Mouse (Mus musculus): ENCODE data around the gene Ppp1r16b. TPM values are rescaled to one million over a fixed set of nuclear protein-coding genes. Genes with fewer than 3 reads are reported as not detected.

Ppp1r16b gene
- polyA plus RNA-seq, 1 experiment: 3.7 TPM

DNA sequence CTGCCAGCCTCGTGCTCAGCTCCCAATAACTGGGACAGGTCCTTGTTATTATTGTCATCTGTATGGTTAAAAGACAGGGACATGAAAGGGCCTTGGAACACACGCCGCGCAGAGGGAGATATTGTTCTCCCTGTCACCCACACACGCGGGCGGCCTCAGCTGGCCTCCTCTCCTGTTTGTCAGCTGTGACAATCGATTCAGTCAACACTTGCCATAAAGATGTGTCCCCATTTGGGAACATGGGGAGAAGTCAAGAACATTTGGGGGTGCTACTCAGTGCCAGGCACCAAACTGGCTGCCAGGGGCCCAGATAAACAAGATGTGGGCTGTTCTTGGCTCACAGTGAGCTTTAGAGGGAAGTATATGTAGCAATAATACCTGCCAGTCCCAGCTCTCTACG, 84.2 kb downstream of the Ppp1r16b start:
- no peak overlapping the region for H3K4me3 ChIP-seq (ENCODE audit: low read depth, low read length)
- no peaks in the 10 kb centered on the region for H3K27me3 ChIP-seq (ENCODE audit: control insufficient read depth, insufficient read depth, low read length, poor library complexity, severe bottlenecking)
- H3K36me3 ChIP-seq (ENCODE audit: control insufficient read depth, insufficient read depth, low read length, poor library complexity, severe bottlenecking): no peaks in the 10 kb centered on the region
- no peaks in the 10 kb centered on the region for H3K4me1 ChIP-seq (ENCODE audit: control insufficient read depth, insufficient read depth, low read length)
- no peak for TF ChIP-seq EP300 (IDR thresholded peaks at IDR 0.05; ENCODE audit: insufficient read depth, low read depth, low read length)
- TF ChIP-seq POLR2A (IDR thresholded peaks at IDR 0.05; ENCODE audit: insufficient read depth, low read length): no peak
- TF ChIP-seq CTCF (IDR thresholded peaks at IDR 0.05; ENCODE audit: low read depth, low read length): no peak
- no peaks in the 10 kb centered on the region for H3K9me3 ChIP-seq (replicated peaks; ENCODE audit: control insufficient read depth, insufficient read depth, low read length, poor library complexity, severe bottlenecking)
- H3K9ac ChIP-seq (ENCODE audit: low read depth, poor library complexity, severe bottlenecking): no peak overlapping the region
- no peak overlapping the region for H3K27ac ChIP-seq (ENCODE audit: insufficient read depth, low read length)

DNA sequence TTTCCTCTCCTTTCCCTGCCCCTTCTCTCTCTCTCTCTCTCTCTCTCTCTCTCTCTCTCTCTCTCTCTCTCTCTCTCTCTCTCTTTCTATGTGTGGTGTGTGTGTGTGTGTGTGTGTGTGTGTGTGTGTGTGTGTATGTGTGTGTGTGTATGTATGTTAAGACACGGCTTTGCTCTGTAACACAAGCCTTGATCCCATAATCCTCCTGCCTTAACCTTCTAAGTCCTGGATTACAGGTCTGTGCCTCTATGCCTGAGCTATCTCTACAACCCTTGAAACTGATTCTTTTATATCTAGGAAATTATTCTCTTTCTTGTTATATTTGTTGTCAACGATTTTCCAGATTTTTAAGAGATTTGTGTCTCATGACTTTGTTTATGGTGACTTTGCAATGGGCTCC, 95.0 kb downstream of the Ppp1r16b start:
- Histone ChIP-seq H3K9ac (ENCODE audit: low read depth, poor library complexity, severe bottlenecking) (no peak overlapping the region), H3K36me3 (ENCODE audit: control insufficient read depth, insufficient read depth, low read length, poor library complexity, severe bottlenecking) (no peaks in the 10 kb centered on the region), H3K27ac (ENCODE audit: insufficient read depth, low read length) (no peak overlapping the region), H3K27me3 (ENCODE audit: control insufficient read depth, insufficient read depth, low read length, poor library complexity, severe bottlenecking) (no peaks in the 10 kb centered on the region), H3K9me3 (replicated peaks; ENCODE audit: control insufficient read depth, insufficient read depth, low read length, poor library complexity, severe bottlenecking) (no peaks in the 10 kb centered on the region), H3K4me3 (ENCODE audit: low read depth, low read length) (no peak overlapping the region), H3K4me1 (ENCODE audit: control insufficient read depth, insufficient read depth, low read length) (no peaks in the 10 kb centered on the region)
- TF ChIP-seq CTCF (IDR thresholded peaks at IDR 0.05; ENCODE audit: low read depth, low read length) (no peak), POLR2A (IDR thresholded peaks at IDR 0.05; ENCODE audit: insufficient read depth, low read length) (no peak)

DNA sequence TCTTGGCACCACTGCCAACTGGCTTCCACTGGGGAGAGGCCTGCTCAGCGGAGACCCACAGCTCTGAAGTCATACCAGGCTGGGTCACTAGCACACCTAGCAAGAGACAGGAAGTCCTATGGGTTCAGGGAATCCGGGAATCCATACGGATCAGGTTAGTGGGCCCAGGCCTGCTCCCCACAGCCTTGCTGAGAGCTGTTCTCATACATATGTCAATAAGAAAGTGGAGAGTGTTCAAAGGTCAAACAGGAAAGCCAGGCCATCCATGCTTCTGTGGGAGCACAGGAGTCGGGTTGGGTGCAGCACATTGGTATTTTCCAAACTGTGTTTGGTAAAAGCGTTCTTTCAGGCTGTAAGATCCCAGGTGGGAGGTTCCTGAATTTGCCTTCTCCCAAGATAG, 97.1 kb downstream of the Ppp1r16b start:
- Histone ChIP-seq H3K36me3 (ENCODE audit: control insufficient read depth, insufficient read depth, low read length, poor library complexity, severe bottlenecking) (no peaks in the 10 kb centered on the region), H3K27me3 (ENCODE audit: control insufficient read depth, insufficient read depth, low read length, poor library complexity, severe bottlenecking) (no peaks in the 10 kb centered on the region), H3K4me1 (ENCODE audit: control insufficient read depth, insufficient read depth, low read length) (no peaks in the 10 kb centered on the region), H3K4me3 (ENCODE audit: low read depth, low read length) (no peak overlapping the region), H3K27ac (ENCODE audit: insufficient read depth, low read length) (no peak overlapping the region), H3K9me3 (replicated peaks; ENCODE audit: control insufficient read depth, insufficient read depth, low read length, poor library complexity, severe bottlenecking) (no peaks in the 10 kb centered on the region), H3K9ac (ENCODE audit: low read depth, poor library complexity, severe bottlenecking) (no peak overlapping the region)
- no peak for TF ChIP-seq POLR2A (IDR thresholded peaks at IDR 0.05; ENCODE audit: insufficient read depth, low read length)
- TF ChIP-seq EP300 (IDR thresholded peaks at IDR 0.05; ENCODE audit: insufficient read depth, low read depth, low read length): no peak
- TF ChIP-seq CTCF (IDR thresholded peaks at IDR 0.05; ENCODE audit: low read depth, low read length): no peak

DNA sequence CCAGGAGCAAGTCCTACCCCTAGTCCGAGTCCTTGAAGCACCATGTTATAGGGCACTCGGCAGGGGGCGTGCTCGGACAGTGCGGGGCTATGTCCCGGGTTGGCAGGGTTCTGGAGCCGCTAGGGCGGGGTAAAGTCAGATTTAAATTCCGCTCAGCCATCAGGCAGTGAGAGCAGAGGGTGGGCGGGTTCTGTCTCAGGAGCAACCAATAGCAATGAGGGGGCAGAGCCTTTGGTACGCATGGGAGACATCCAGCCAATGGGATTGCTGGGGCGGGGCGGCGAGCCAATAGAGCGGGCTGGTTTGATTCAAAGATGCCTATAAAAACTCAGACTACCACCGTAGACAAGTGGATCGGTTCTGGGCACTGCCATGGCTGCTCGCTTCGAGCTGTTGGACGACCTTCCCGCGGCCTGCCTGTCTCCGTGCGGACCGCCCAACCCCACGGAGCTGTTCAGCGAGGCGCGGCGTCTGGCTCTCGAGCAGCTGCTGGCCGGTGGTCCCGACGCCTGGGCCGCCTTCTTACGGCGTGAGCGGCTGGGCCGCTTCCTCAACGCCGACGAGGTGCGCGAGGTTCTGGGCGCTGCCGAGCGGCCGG, 102.6 kb downstream of the Ppp1r16b start, which contains the start of gene Fam83d:
Gene Fam83d (plus strand): TSS at position 352 of the 598 bp plus-strand sequence.
- no peaks in the 10 kb centered on the region for H3K36me3 ChIP-seq (ENCODE audit: control insufficient read depth, insufficient read depth, low read length, poor library complexity, severe bottlenecking)
- no peaks in the 10 kb centered on the region for H3K27me3 ChIP-seq (ENCODE audit: control insufficient read depth, insufficient read depth, low read length, poor library complexity, severe bottlenecking)
- H3K4me1 ChIP-seq (ENCODE audit: control insufficient read depth, insufficient read depth, low read length): peaks cover 4% of the 10 kb centered on the region
- no peaks in the 10 kb centered on the region for H3K9me3 ChIP-seq (replicated peaks; ENCODE audit: control insufficient read depth, insufficient read depth, low read length, poor library complexity, severe bottlenecking)
- H3K4me3 ChIP-seq (ENCODE audit: low read depth, low read length): peak within 1 kb of the TSS; percentile 93
- peak within 1 kb of the TSS; percentile 90 for H3K9ac ChIP-seq (ENCODE audit: low read depth, poor library complexity, severe bottlenecking)
- TF ChIP-seq CTCF (IDR thresholded peaks at IDR 0.05; ENCODE audit: low read depth, low read length): peak; percentile 76
- TF ChIP-seq POLR2A (IDR thresholded peaks at IDR 0.05; ENCODE audit: insufficient read depth, low read length): peak; percentile 98
- TF ChIP-seq EP300 (IDR thresholded peaks at IDR 0.05; ENCODE audit: insufficient read depth, low read depth, low read length): no peak
- H3K27ac ChIP-seq (ENCODE audit: insufficient read depth, low read length): no peak within 1 kb of the TSS

DNA sequence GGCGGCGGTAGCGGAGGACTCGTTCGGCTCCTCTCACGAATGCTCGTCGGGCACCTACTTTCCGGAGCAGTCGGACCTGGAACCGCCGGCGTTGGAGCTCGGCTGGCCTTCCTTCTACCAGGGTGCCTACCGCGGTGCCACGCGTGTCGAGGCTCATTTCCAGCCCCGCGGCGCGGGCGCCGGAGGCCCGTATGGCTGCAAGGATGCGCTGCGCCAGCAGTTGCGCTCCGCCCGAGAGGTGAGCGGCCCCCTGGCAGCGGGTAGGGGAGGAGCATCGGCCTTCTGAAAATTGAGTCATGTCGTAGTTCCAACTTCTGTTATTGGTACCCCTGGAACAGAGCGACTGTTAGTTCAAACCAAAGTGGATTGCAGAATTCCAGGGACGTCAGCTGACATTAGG, 103.2 kb downstream of the Ppp1r16b start:
- Histone ChIP-seq H3K4me3 (ENCODE audit: low read depth, low read length) (peak overlapping the region; percentile 93), H3K4me1 (ENCODE audit: control insufficient read depth, insufficient read depth, low read length) (peaks cover 4% of the 10 kb centered on the region), H3K27ac (ENCODE audit: insufficient read depth, low read length) (no peak overlapping the region), H3K36me3 (ENCODE audit: control insufficient read depth, insufficient read depth, low read length, poor library complexity, severe bottlenecking) (no peaks in the 10 kb centered on the region), H3K9ac (ENCODE audit: low read depth, poor library complexity, severe bottlenecking) (peak overlapping the region; percentile 90), H3K27me3 (ENCODE audit: control insufficient read depth, insufficient read depth, low read length, poor library complexity, severe bottlenecking) (no peaks in the 10 kb centered on the region), H3K9me3 (replicated peaks; ENCODE audit: control insufficient read depth, insufficient read depth, low read length, poor library complexity, severe bottlenecking) (no peaks in the 10 kb centered on the region)
- TF ChIP-seq POLR2A (IDR thresholded peaks at IDR 0.05; ENCODE audit: insufficient read depth, low read length) (no peak), CTCF (IDR thresholded peaks at IDR 0.05; ENCODE audit: low read depth, low read length) (no peak)

DNA sequence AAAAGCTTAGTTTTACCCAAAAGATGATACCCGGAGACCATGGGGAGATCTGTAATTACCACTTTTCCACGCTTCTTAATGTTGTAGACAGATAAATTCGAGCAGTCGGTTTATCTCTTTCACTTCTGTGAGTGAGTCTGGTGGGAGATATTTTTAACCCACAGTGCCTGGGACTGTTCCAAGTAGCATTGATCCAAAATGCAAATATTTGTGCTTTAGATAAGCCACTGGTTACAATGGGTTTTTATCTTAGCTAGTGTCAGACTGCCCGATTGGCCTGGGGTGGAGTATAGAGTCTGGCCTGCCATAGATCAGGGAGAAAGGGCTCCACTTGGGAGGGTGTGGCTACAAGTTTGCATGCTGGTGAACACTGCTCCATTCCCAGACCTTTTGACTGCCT, 103.6 kb downstream of the Ppp1r16b start:
- Histone ChIP-seq H3K4me1 (ENCODE audit: control insufficient read depth, insufficient read depth, low read length) (peaks cover 4% of the 10 kb centered on the region), H3K27ac (ENCODE audit: insufficient read depth, low read length) (no peak overlapping the region), H3K36me3 (ENCODE audit: control insufficient read depth, insufficient read depth, low read length, poor library complexity, severe bottlenecking) (no peaks in the 10 kb centered on the region), H3K9me3 (replicated peaks; ENCODE audit: control insufficient read depth, insufficient read depth, low read length, poor library complexity, severe bottlenecking) (no peaks in the 10 kb centered on the region), H3K4me3 (ENCODE audit: low read depth, low read length) (peak overlapping the region; percentile 93), H3K9ac (ENCODE audit: low read depth, poor library complexity, severe bottlenecking) (peak overlapping the region; percentile 90), H3K27me3 (ENCODE audit: control insufficient read depth, insufficient read depth, low read length, poor library complexity, severe bottlenecking) (no peaks in the 10 kb centered on the region)
- TF ChIP-seq EP300 (IDR thresholded peaks at IDR 0.05; ENCODE audit: insufficient read depth, low read depth, low read length): no peak
- no peak for TF ChIP-seq POLR2A (IDR thresholded peaks at IDR 0.05; ENCODE audit: insufficient read depth, low read length)
- TF ChIP-seq CTCF (IDR thresholded peaks at IDR 0.05; ENCODE audit: low read depth, low read length): no peak

Data from ES-Bruce4 (cell line).